Mouse (Mus musculus): ENCODE results near the gene Nfasc. TPM values are rescaled to one million over a fixed set of nuclear protein-coding genes. Genes with fewer than 3 reads are reported as not detected.

Gene Nfasc
- polyA plus RNA-seq, 1 experiment from 2014 or later: 1.0 TPM

DNA sequence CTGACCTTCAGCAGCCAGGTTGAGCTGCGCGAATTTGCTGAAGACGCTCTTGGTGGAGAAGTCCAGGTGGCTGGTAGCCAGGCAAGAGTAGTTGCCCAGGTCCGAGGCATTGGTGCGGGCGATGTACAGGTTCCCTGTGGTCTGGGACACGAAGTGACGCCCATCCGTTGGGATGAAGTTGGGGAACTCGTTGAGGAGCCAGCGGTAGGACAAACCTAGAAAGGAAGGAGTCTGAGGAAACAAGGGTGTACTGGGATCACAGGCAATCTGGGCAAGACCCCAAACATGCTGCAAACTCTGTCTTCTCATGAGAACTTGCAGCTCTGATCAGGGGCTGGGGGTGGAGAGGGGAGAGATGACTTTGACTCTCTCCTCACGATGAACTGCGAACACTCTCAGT, 213.5 kb downstream of the Nfasc start:
- Histone ChIP-seq H3K27ac (no peak overlapping the region), H3K9me3 (no peaks in the 10 kb centered on the region), H3K4me1 (peaks cover 25% of the 10 kb centered on the region), H3K36me3 (no peaks in the 10 kb centered on the region), H3K9ac (no peak overlapping the region), H3K4me2 (replicated peaks) (no peak overlapping the region), H3K4me3 (no peak overlapping the region), H3K27me3 (peaks cover 7% of the 10 kb centered on the region; the same call in 1 of the 2 replicates)
- 91% methylated on average over 13 of the region's 13 CpGs for WGBS
- ATAC-seq (ENCODE audit: low FRiP score, low read depth): no peak

DNA sequence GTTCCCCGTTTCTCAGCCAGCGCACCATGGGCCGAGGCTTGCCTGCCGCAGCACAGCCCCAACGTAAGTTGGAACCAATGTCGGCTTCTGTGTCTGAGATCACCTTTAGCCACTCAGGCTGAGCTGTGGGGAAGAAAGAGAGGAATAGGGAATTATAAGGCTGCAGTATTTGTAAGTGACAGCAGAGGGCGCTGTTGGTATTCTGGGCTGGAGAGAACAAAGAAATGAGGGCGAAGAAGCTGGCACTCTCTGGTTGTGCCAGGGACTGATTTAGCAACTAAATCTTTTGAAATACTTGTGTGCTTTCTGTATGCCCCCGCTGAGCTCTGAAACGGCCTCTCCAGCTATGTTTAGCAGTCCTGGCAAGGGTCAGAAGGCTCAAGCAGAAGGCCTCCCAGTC, 215.8 kb downstream of the Nfasc start:
- H3K27me3 ChIP-seq: peaks cover 6% of the 10 kb centered on the region; the same call in 1 of the 2 replicates
- peak overlapping the region; percentile 55 for H3K9ac ChIP-seq
- H3K4me3 ChIP-seq: no peak overlapping the region
- no peaks in the 10 kb centered on the region for H3K9me3 ChIP-seq
- H3K27ac ChIP-seq: no peak overlapping the region
- 5% methylated on average over 10 of the region's 10 CpGs for WGBS
- peaks cover 14% of the 10 kb centered on the region for H3K4me1 ChIP-seq
- peak overlapping the region; percentile 35 for H3K4me2 ChIP-seq (replicated peaks)
- no peaks in the 10 kb centered on the region for H3K36me3 ChIP-seq
- peak; percentile 21; the same call in 1 of the 2 replicates for ATAC-seq (ENCODE audit: low FRiP score, low read depth)

DNA sequence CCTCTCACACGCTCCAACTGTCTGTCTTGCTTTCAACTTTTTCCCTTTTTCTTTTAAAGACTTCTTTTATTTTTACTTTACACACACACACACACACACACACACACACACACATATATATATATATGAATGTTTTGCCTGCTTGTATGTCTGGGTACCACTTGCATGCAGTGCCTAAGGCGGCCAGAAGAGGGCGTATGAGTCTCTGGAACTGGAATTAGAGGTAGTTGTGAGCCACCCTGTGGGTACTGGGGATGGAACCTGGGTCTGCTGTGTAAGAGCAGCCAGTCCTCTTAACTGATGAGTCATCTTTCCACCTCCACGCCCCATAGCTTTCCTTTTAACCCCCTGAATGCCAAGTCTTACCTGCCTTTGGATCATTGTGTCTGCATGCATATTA, 217.7 kb downstream of the Nfasc start:
- WGBS: 29% methylated on average over 4 of the region's 4 CpGs
- H3K9me3 ChIP-seq: no peaks in the 10 kb centered on the region
- no peak for ATAC-seq (ENCODE audit: low FRiP score, low read depth)
- no peak overlapping the region for H3K4me2 ChIP-seq (replicated peaks)
- H3K9ac ChIP-seq: no peak overlapping the region
- no peak overlapping the region for H3K4me3 ChIP-seq
- H3K27me3 ChIP-seq: peaks cover 6% of the 10 kb centered on the region; the same call in 1 of the 2 replicates
- no peaks in the 10 kb centered on the region for H3K36me3 ChIP-seq
- H3K27ac ChIP-seq: no peak overlapping the region
- H3K4me1 ChIP-seq: peaks cover 5% of the 10 kb centered on the region; the same call in 1 of the 2 replicates

DNA sequence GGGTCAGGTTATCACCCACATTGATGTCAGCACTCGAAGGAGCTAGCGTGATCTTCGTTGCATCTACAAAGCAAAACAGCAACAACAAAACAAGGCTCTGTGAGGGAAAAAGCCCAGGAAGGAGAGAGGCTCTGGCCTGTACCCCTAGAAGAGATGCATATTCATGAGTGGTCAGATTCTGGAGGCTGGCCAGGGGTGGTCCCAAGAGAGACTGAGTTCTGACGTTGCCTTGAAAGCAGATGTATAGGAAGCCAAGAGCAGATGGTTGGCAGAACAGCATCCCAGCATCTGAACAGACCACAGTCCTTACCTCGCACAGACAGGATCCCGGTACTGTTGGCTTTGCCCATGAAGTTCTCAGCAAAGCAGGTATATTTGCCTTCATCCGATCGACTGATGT, 218.5 kb downstream of the Nfasc start:
- H3K4me3 ChIP-seq: no peak overlapping the region
- WGBS: 86% methylated on average over 8 of the region's 8 CpGs
- no peak overlapping the region for H3K27ac ChIP-seq
- H3K4me2 ChIP-seq (replicated peaks): no peak overlapping the region
- H3K9me3 ChIP-seq: no peaks in the 10 kb centered on the region
- no peak overlapping the region for H3K9ac ChIP-seq
- peaks cover 5% of the 10 kb centered on the region; the same call in 1 of the 2 replicates for H3K4me1 ChIP-seq
- ATAC-seq (ENCODE audit: low FRiP score, low read depth): no peak
- H3K27me3 ChIP-seq: peaks cover 6% of the 10 kb centered on the region; the same call in 1 of the 2 replicates
- no peaks in the 10 kb centered on the region for H3K36me3 ChIP-seq

DNA sequence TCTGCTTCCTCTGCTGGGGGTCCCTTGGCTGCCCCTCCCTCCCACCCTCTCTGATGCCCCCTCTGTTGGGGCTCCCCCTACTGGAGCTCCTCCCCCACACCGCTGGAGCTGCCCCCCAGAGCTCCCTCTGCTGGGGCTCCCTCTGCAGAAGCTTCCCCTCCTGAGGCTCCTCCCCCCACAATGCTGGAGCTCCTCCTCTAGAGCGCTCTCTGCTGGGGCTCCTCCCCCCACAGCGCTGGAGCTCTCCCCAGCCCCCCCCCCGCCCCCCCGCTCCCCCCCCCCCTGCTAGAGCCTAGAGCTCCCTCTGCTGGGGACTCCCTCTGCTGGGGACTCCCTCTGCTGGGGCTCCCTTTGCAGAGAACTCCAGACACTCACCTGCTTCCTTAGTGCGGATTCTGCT, 220.8 kb downstream of the Nfasc start:
- H3K27ac ChIP-seq: no peak overlapping the region
- peak; percentile 43 for ATAC-seq (ENCODE audit: low FRiP score, low read depth)
- no peaks in the 10 kb centered on the region for H3K9me3 ChIP-seq
- no peak overlapping the region for H3K4me3 ChIP-seq
- H3K4me2 ChIP-seq (replicated peaks): 0 out of 2 replicates have a peak overlapping the region, but pooled peaks have one; percentile 27
- H3K4me1 ChIP-seq: no peaks in the 10 kb centered on the region
- no peaks in the 10 kb centered on the region for H3K36me3 ChIP-seq
- 0% methylated on average over 2 of the region's 6 CpGs for WGBS
- peaks cover 6% of the 10 kb centered on the region; the same call in 1 of the 2 replicates for H3K27me3 ChIP-seq
- no peak overlapping the region for H3K9ac ChIP-seq

DNA sequence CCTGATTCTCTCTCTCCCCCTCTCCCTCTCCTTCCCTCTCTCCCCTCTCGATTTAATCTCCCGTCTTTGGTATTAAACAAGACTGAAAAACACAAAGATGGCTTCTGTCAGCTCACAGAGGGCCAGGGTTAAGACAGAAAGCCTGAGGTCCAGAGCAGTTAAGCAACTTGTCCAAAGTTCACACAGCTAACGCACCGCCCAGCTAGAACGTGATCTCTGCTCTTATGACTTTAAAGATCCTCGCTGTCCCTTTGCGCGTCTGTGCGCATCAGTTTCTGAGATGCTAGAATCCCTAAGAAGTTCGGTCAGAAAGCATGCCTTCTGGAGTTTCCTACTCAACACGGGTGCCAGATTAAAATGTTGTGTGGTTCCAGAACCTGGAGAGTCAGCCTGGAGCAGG, 221.9 kb downstream of the Nfasc start:
- Histone ChIP-seq H3K4me1 (no peaks in the 10 kb centered on the region), H3K4me2 (replicated peaks) (no peak overlapping the region), H3K9ac (no peak overlapping the region), H3K4me3 (no peak overlapping the region), H3K27ac (no peak overlapping the region), H3K27me3 (no peaks in the 10 kb centered on the region), H3K36me3 (no peaks in the 10 kb centered on the region), H3K9me3 (no peaks in the 10 kb centered on the region)
- no peak for ATAC-seq (ENCODE audit: low FRiP score, low read depth)
- WGBS: 90% methylated on average over 11 of the region's 11 CpGs

DNA sequence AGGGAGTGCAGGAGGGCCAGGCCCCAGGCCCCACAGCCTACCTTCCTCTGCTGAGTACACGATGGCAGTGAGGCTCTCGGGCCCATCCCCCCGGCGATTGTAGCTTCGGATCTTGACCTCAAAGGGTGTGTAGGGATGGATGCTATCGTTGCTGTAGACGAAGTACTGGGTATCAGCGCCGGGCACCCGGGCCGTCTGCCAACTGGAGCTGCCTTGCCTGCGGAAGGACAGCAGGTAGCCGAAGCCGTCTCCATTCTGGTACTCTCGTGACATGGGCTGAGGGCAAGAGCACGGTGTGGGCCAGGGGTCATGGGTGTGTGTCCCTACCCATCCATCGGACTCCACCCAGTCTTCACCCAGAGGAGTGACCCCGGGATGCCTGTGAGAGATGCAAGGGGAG, 223.0 kb downstream of the Nfasc start:
- Histone ChIP-seq H3K9me3 (no peaks in the 10 kb centered on the region), H3K4me1 (no peaks in the 10 kb centered on the region), H3K27me3 (no peaks in the 10 kb centered on the region), H3K9ac (no peak overlapping the region), H3K27ac (no peak overlapping the region), H3K36me3 (no peaks in the 10 kb centered on the region), H3K4me3 (no peak overlapping the region), H3K4me2 (replicated peaks) (no peak overlapping the region)
- no peak for ATAC-seq (ENCODE audit: low FRiP score, low read depth)
- 82% methylated on average over 18 of the region's 18 CpGs for WGBS

DNA sequence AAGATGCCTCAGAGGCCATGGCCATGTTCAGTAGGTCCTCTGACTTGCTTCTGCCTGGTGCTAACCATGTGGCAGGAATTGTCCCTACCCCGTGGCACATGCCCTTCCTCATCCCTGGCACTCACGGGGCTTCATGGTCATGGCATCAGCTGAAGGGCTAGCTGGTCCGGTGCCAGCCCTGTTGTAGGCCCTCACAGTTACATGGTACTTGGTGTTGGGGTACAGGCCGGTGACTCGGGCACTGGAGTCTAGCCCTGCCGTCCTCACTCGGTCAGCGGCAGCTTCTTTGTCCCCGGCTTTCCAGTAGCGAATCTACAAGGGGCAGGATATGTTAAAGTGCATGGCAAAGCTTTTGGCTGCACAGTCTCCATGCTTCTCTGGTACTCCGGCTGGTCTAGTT, 224.8 kb downstream of the Nfasc start:
- no peak for ATAC-seq (ENCODE audit: low FRiP score, low read depth)
- WGBS: 89% methylated on average over 11 of the region's 11 CpGs
- H3K36me3 ChIP-seq: no peaks in the 10 kb centered on the region
- no peak overlapping the region for H3K4me3 ChIP-seq
- H3K4me2 ChIP-seq (replicated peaks): no peak overlapping the region
- no peaks in the 10 kb centered on the region for H3K9me3 ChIP-seq
- H3K9ac ChIP-seq: no peak overlapping the region
- H3K27me3 ChIP-seq: no peaks in the 10 kb centered on the region
- H3K4me1 ChIP-seq: peaks cover 4% of the 10 kb centered on the region
- H3K27ac ChIP-seq: no peak overlapping the region

DNA sequence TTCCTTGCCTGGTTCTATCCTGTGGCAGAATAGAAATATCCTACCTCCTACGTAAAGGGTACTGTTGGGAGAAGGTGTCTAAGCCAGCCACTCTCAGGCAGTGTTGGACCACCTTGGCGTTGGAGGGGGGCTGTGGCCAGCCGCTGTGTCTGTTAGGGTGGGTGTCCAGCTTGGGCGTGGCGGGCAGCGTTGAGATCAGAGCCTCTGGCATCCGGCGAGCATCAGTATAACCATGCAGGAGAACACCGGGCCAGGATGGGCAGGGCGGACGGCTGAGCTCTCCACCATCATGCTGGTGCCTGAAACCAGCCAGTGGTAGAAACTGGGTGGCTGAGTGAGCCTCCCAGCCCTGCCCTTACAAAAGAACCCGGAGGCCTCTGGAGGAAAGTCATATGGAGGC, 226.3 kb downstream of the Nfasc start:
- Histone ChIP-seq H3K27ac (no peak overlapping the region), H3K4me2 (replicated peaks) (no peak overlapping the region), H3K9ac (no peak overlapping the region), H3K36me3 (no peaks in the 10 kb centered on the region), H3K4me1 (peaks cover 9% of the 10 kb centered on the region), H3K9me3 (no peaks in the 10 kb centered on the region), H3K27me3 (no peaks in the 10 kb centered on the region), H3K4me3 (no peak overlapping the region)
- no peak for ATAC-seq (ENCODE audit: low FRiP score, low read depth)
- WGBS: 89% methylated on average over 12 of the region's 12 CpGs

Other genes with a start within 250 kb of the Nfasc start
- 1.7 and 2.0 TPM in 2 replicates for gene Tmem81, start 235.6 kb downstream of the Nfasc start, polyA plus RNA-seq (2015; fragmentation: Nextera tagmentation; extraction: Ambion mirVana)
- 0.94 and 0.95 TPM in 2 replicates for gene Cntn2, start 198.5 kb downstream of the Nfasc start, polyA plus RNA-seq (2015; fragmentation: Nextera tagmentation; extraction: Ambion mirVana)
- gene Lrrn2, start 138.5 kb upstream of the Nfasc start, polyA plus RNA-seq (2015; fragmentation: Nextera tagmentation; extraction: Ambion mirVana): 5.3 and 5.5 TPM in 2 replicates